37 mouse cellular contexts compared by ENCODE assay signal in the genomic region with DNA sequence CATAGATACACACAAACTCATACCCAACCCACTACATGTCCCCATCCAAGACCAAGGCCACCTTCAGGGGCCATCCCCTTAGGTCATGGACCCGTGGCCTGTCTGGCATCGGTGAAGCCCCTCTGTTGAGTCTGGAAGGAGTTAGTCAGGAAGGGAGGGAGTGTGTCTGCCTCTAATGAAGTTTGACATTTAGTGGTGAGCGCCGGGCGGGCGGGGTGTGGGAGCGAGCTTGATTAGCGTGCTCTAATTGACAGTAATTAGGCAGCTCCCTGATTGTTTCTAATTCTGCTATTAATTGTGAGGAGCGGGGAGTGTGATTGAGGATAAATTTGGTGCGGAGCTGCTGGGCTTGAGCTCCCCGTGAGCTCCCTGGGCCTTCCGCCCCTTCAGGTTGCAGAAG. TPM values are rescaled to one million over a fixed set of nuclear protein-coding genes. Genes with fewer than 3 reads are reported as not detected.
DNase-seq lines count a peak whose midpoint lies in the region; ATAC-seq and TF ChIP-seq lines count a peak whose summit lies in the region.
"Had no signal": no experiment of that assay in that cellular context is flagged by ENCODE, and none has a peak within 500 bp of the region (broad histone marks: within the 10 kb centered on the region; RNA-seq: fewer than 3 reads in every experiment).

No protein-coding gene starts in this region.

- peak; percentile 18; the same call in 1 of the 2 replicates for ATAC-seq in forebrain, embryonic 12.5 days (ENCODE audit: low FRiP score)
- no peak for ATAC-seq in forebrain, embryonic 11.5 days (replicated peaks; ENCODE audit: low FRiP score)
- no peak for ATAC-seq in hindbrain, postnatal 0 days
- ATAC-seq in hindbrain, embryonic 16.5 days: no peak
- no peak for ATAC-seq in neural tube, embryonic 13.5 days (ENCODE audit: low read depth)
- ATAC-seq in CD4-positive, CD25-positive, alpha-beta regulatory T cell, adult 4 months: no peak
- ATAC-seq: intestine, embryonic 15.5 days; midbrain, embryonic 15.5 days had no signal

- no peak for TF ChIP-seq POLR2A in brain, embryonic 14.5 days (IDR thresholded peaks at IDR 0.05; ENCODE audit: borderline replicate concordance, extremely low read depth, insufficient read depth, insufficient read length, poor library complexity, severe bottlenecking)

- H3K4me1 ChIP-seq in forebrain, embryonic 12.5 days: peaks cover 59% of the 10 kb centered on the region
- peaks cover 6% of the 10 kb centered on the region; the same call in 1 of the 2 replicates for H3K4me1 ChIP-seq in forebrain, embryonic 11.5 days (replicated peaks; ENCODE audit: control insufficient read depth, insufficient read depth, low read length)
- H3K4me1 ChIP-seq in hindbrain, postnatal 0 days (ENCODE audit: insufficient read depth, low read length): no peaks in the 10 kb centered on the region
- peaks cover 24% of the 10 kb centered on the region for H3K4me1 ChIP-seq in hindbrain, embryonic 16.5 days (ENCODE audit: control insufficient read depth, insufficient read depth, low read depth, low read length)
- H3K4me1 ChIP-seq in neural tube, embryonic 13.5 days (replicated peaks): peaks cover 82% of the 10 kb centered on the region
- H3K4me1 ChIP-seq: heart, embryonic 15.5 days; intestine, embryonic 15.5 days; limb, embryonic 15.5 days; liver, embryonic 13.5 days had no signal

- H3K9me3 ChIP-seq in forebrain, embryonic 12.5 days: no peaks in the 10 kb centered on the region
- H3K9me3 ChIP-seq in forebrain, embryonic 11.5 days (ENCODE audit: control insufficient read depth, low read length): no peaks in the 10 kb centered on the region
- no peaks in the 10 kb centered on the region for H3K9me3 ChIP-seq in hindbrain, postnatal 0 days (ENCODE audit: low read length)
- no peaks in the 10 kb centered on the region for H3K9me3 ChIP-seq in hindbrain, embryonic 16.5 days (ENCODE audit: control insufficient read depth, low read length)
- no peaks in the 10 kb centered on the region for H3K9me3 ChIP-seq in neural tube, embryonic 13.5 days
- H3K9me3 ChIP-seq: embryonic facial prominence, embryonic 12.5 days; heart, embryonic 10.5 days; heart, embryonic 15.5 days; hindbrain, embryonic 12.5 days; intestine, embryonic 15.5 days; limb, embryonic 10.5 days; limb, embryonic 15.5 days; liver, embryonic 13.5 days; midbrain, embryonic 15.5 days; neural tube, embryonic 12.5 days had no signal

- H3K27me3 ChIP-seq in forebrain, embryonic 12.5 days: peaks cover 57% of the 10 kb centered on the region
- H3K27me3 ChIP-seq in forebrain, embryonic 11.5 days (ENCODE audit: control insufficient read depth, insufficient read depth, low read length): no peaks in the 10 kb centered on the region; the same call in 1 of the 2 replicates
- no peaks in the 10 kb centered on the region for H3K27me3 ChIP-seq in hindbrain, postnatal 0 days (ENCODE audit: insufficient read depth, low read length)
- no peaks in the 10 kb centered on the region; the same call in 1 of the 2 replicates for H3K27me3 ChIP-seq in hindbrain, embryonic 16.5 days (replicated peaks; ENCODE audit: control insufficient read depth, insufficient read depth, low read length)
- no peaks in the 10 kb centered on the region for H3K27me3 ChIP-seq in neural tube, embryonic 13.5 days
- H3K27me3 ChIP-seq: hindbrain, embryonic 12.5 days; intestine, embryonic 15.5 days; liver, embryonic 13.5 days; midbrain, embryonic 15.5 days; neural tube, embryonic 12.5 days had no signal

- H3K27ac ChIP-seq in forebrain, embryonic 12.5 days: peak overlapping the region; percentile 61
- H3K27ac ChIP-seq in forebrain, embryonic 11.5 days (ENCODE audit: low read depth, low read length): no peak overlapping the region
- H3K27ac ChIP-seq in hindbrain, postnatal 0 days: no peak overlapping the region
- H3K27ac ChIP-seq in hindbrain, embryonic 16.5 days (ENCODE audit: low read depth, low read length): no peak overlapping the region
- H3K27ac ChIP-seq in neural tube, embryonic 13.5 days (replicated peaks): peak overlapping the region; percentile 84; the same call in 1 of the 2 replicates
- H3K27ac ChIP-seq: embryonic facial prominence, embryonic 12.5 days; heart, embryonic 15.5 days; intestine, embryonic 15.5 days; limb, embryonic 10.5 days; limb, embryonic 15.5 days; liver, embryonic 13.5 days; macrophage; midbrain, embryonic 15.5 days had no signal

- H3K36me3 ChIP-seq in forebrain, embryonic 12.5 days (replicated peaks): peaks cover 78% of the 10 kb centered on the region
- H3K36me3 ChIP-seq in forebrain, embryonic 11.5 days (ENCODE audit: control insufficient read depth, insufficient read depth, low read length): peaks cover 3% of the 10 kb centered on the region; the same call in 1 of the 2 replicates
- peaks cover 46% of the 10 kb centered on the region; the same call in 1 of the 2 replicates for H3K36me3 ChIP-seq in hindbrain, postnatal 0 days (ENCODE audit: insufficient read depth, low read length)
- peaks cover 38% of the 10 kb centered on the region for H3K36me3 ChIP-seq in hindbrain, embryonic 16.5 days (ENCODE audit: control insufficient read depth, insufficient read depth, low read length)
- peaks cover 88% of the 10 kb centered on the region for H3K36me3 ChIP-seq in neural tube, embryonic 13.5 days

- TF ChIP-seq CTCF in hindbrain, postnatal 0 days (IDR thresholded peaks at IDR 0.05; ENCODE audit: low read depth): no peak
- TF ChIP-seq CTCF in brain, embryonic 14.5 days (IDR thresholded peaks at IDR 0.05; ENCODE audit: borderline replicate concordance, extremely low read depth, insufficient read depth, insufficient read length): no peak

- DNase-seq in forebrain, embryonic 11.5 days (ENCODE audit: low spot score): no peak
- DNase-seq in hindbrain, postnatal 0 days (ENCODE audit: low spot score): peak; percentile 48
- DNase-seq in brain, embryonic 14.5 days (ENCODE audit: low read depth): peak; percentile 86
- DNase-seq in adrenal gland, postnatal 36 days: no peak
- DNase-seq: cerebellum, adult 8-10 months; embryo, embryonic 11 days; gastrocnemius, postnatal 10 days; kidney, adult 2 months; kidney, postnatal 36 days; layer of hippocampus, postnatal 36 days; liver, embryonic 13.5 days; lung, adult 18-20 months; lung, postnatal 10 days; right cerebral cortex, adult 18-20 months; spleen, adult 18-20 months; thymus, adult 18-20 months; thymus, postnatal 25 days had no signal

- WGBS in forebrain, embryonic 12.5 days: 41% methylated on average over 12 of the region's 12 CpGs
- WGBS in forebrain, embryonic 11.5 days: 54% methylated on average over 12 of the region's 12 CpGs
- WGBS in hindbrain, postnatal 0 days: 55% methylated on average over 12 of the region's 12 CpGs
- WGBS in hindbrain, embryonic 16.5 days: 48% methylated on average over 12 of the region's 12 CpGs
- WGBS in neural tube, embryonic 13.5 days: 51% methylated on average over 12 of the region's 12 CpGs

- H3K9ac ChIP-seq in forebrain, embryonic 12.5 days: no peak overlapping the region
- H3K9ac ChIP-seq in forebrain, embryonic 11.5 days (ENCODE audit: low read length): no peak overlapping the region
- H3K9ac ChIP-seq in hindbrain, postnatal 0 days (replicated peaks; ENCODE audit: low read length): no peak overlapping the region
- H3K9ac ChIP-seq in hindbrain, embryonic 16.5 days (ENCODE audit: low read depth, low read length): no peak overlapping the region
- peak overlapping the region; percentile 31; the same call in 1 of the 2 replicates for H3K9ac ChIP-seq in neural tube, embryonic 13.5 days
- H3K9ac ChIP-seq: embryonic facial prominence, embryonic 12.5 days; heart, embryonic 15.5 days; hindbrain, embryonic 12.5 days; intestine, embryonic 15.5 days; limb, embryonic 15.5 days; liver, embryonic 13.5 days; midbrain, embryonic 15.5 days; neural tube, embryonic 12.5 days had no signal

- no peak overlapping the region for H3K4me2 ChIP-seq in forebrain, embryonic 12.5 days
- no peak overlapping the region for H3K4me2 ChIP-seq in forebrain, embryonic 11.5 days (ENCODE audit: low read depth, low read length, severe bottlenecking)
- no peak overlapping the region for H3K4me2 ChIP-seq in hindbrain, postnatal 0 days (ENCODE audit: low read depth, low read length)
- H3K4me2 ChIP-seq in hindbrain, embryonic 16.5 days (ENCODE audit: low read length): no peak overlapping the region
- no peak overlapping the region for H3K4me2 ChIP-seq in neural tube, embryonic 13.5 days
- H3K4me2 ChIP-seq: embryonic facial prominence, embryonic 12.5 days; heart, embryonic 15.5 days; hindbrain, embryonic 12.5 days; intestine, embryonic 15.5 days; limb, embryonic 15.5 days; liver, embryonic 13.5 days; midbrain, embryonic 15.5 days; neural tube, embryonic 12.5 days had no signal

- no peak overlapping the region for H3K4me3 ChIP-seq in forebrain, embryonic 12.5 days (replicated peaks)
- no peak overlapping the region for H3K4me3 ChIP-seq in forebrain, embryonic 11.5 days (ENCODE audit: low read depth, low read length)
- H3K4me3 ChIP-seq in hindbrain, postnatal 0 days (ENCODE audit: low read length): no peak overlapping the region
- H3K4me3 ChIP-seq in hindbrain, embryonic 16.5 days (ENCODE audit: low read length): no peak overlapping the region
- H3K4me3 ChIP-seq in neural tube, embryonic 13.5 days: no peak overlapping the region
- H3K4me3 ChIP-seq: embryonic facial prominence, embryonic 12.5 days; heart, embryonic 10.5 days; heart, embryonic 15.5 days; hindbrain, embryonic 12.5 days; intestine, embryonic 15.5 days; limb, embryonic 10.5 days; limb, embryonic 15.5 days; liver, embryonic 13.5 days; midbrain, embryonic 15.5 days; neural tube, embryonic 12.5 days had no signal

RNA-seq across cellular contexts. Expression of a gene that starts 29.5 kb away (rescaled TPM):
- polyA plus RNA-seq in forebrain, embryonic 12.5 days (2016; fragmentation: Nextera tagmentation; extraction: Ambion mirVana): 1.1 and 1.2 TPM in 2 replicates
- polyA plus RNA-seq in forebrain, embryonic 11.5 days (2014; fragmentation: Nextera tagmentation; extraction: Ambion mirVana): 0.64 and 0.79 TPM in 2 replicates
- total RNA-seq in hindbrain, postnatal 0 days (2014; rRNA removed): 6.5 and 11.3 TPM in 2 replicates
- polyA plus RNA-seq in hindbrain, postnatal 0 days (2015; fragmentation: Nextera tagmentation; extraction: Ambion mirVana): 4.1 and 4.4 TPM in 2 replicates
- polyA plus RNA-seq in hindbrain, embryonic 16.5 days (2015; fragmentation: Nextera tagmentation; extraction: Ambion mirVana): 2.3 and 3.0 TPM in 2 replicates
- 2.2 and 5.0 TPM in 2 replicates for polyA plus RNA-seq in brain, embryonic 14.5 days (2012; rRNA removed)
- polyA plus RNA-seq in neural tube, embryonic 13.5 days (2015; fragmentation: Nextera tagmentation; extraction: Ambion mirVana): 11.2 and 16.1 TPM in 2 replicates
- total RNA-seq in adrenal gland, postnatal 36 days (2021): not detected
- polyA plus RNA-seq in CD4-positive, CD25-positive, alpha-beta regulatory T cell, adult 4 months (2017; shearing (Covaris generic)): not detected
- total RNA-seq: adrenal gland, adult 18-20 months; gastrocnemius, postnatal 10 days; granulocyte monocyte progenitor cell, adult 5-6 weeks; heart, postnatal 25 days; layer of hippocampus, postnatal 36 days; megakaryocyte-erythroid progenitor cell, adult 5-6 weeks had no signal
- polyA plus RNA-seq: heart, embryonic 10.5 days; heart, embryonic 15.5 days; kidney, embryonic 16.5 days; limb, embryonic 10.5 days; macrophage; stomach, embryonic 16.5 days had no signal

RNA-seq across cellular contexts. Expression of a gene that starts 43.3 kb away (rescaled TPM):
- polyA plus RNA-seq in forebrain, embryonic 12.5 days (2016; fragmentation: Nextera tagmentation; extraction: Ambion mirVana): 0.10 TPM in 1 of 2 replicates, not detected in the other
- polyA plus RNA-seq in forebrain, embryonic 11.5 days (2014; fragmentation: Nextera tagmentation; extraction: Ambion mirVana): 0.11 TPM in 1 of 2 replicates, not detected in the other
- total RNA-seq in hindbrain, postnatal 0 days (2014; rRNA removed): 0.10 TPM in 1 of 2 replicates, not detected in the other
- polyA plus RNA-seq in hindbrain, postnatal 0 days (2015; fragmentation: Nextera tagmentation; extraction: Ambion mirVana): 0.16 and 0.21 TPM in 2 replicates
- 0.18 and 0.21 TPM in 2 replicates for polyA plus RNA-seq in hindbrain, embryonic 16.5 days (2015; fragmentation: Nextera tagmentation; extraction: Ambion mirVana)
- 0.33 and 0.54 TPM in 2 replicates for polyA plus RNA-seq in brain, embryonic 14.5 days (2012; rRNA removed)
- 0.15 and 0.25 TPM in 2 replicates for polyA plus RNA-seq in neural tube, embryonic 13.5 days (2015; fragmentation: Nextera tagmentation; extraction: Ambion mirVana)
- total RNA-seq in adrenal gland, postnatal 36 days (2021): under 1 TPM in 1 of 2 experiments, not detected in 1; 0.49 TPM
- polyA plus RNA-seq in CD4-positive, CD25-positive, alpha-beta regulatory T cell, adult 4 months (2017; shearing (Covaris generic)): not detected
- total RNA-seq: granulocyte monocyte progenitor cell, adult 5-6 weeks; megakaryocyte-erythroid progenitor cell, adult 5-6 weeks had no signal

RNA-seq across cellular contexts. Expression of a gene that starts 45.5 kb away (rescaled TPM):
- 41.1 and 61.2 TPM in 2 replicates for polyA plus RNA-seq in forebrain, embryonic 12.5 days (2016; fragmentation: Nextera tagmentation; extraction: Ambion mirVana)
- 52.7 and 67.0 TPM in 2 replicates for polyA plus RNA-seq in forebrain, embryonic 11.5 days (2014; fragmentation: Nextera tagmentation; extraction: Ambion mirVana)
- total RNA-seq in hindbrain, postnatal 0 days (2014; rRNA removed): 277 and 287 TPM in 2 replicates
- polyA plus RNA-seq in hindbrain, postnatal 0 days (2015; fragmentation: Nextera tagmentation; extraction: Ambion mirVana): 112 and 121 TPM in 2 replicates
- polyA plus RNA-seq in hindbrain, embryonic 16.5 days (2015; fragmentation: Nextera tagmentation; extraction: Ambion mirVana): 46.4 and 47.7 TPM in 2 replicates
- 176 and 244 TPM in 2 replicates for polyA plus RNA-seq in brain, embryonic 14.5 days (2012; rRNA removed)
- polyA plus RNA-seq in neural tube, embryonic 13.5 days (2015; fragmentation: Nextera tagmentation; extraction: Ambion mirVana): 64.6 and 80.9 TPM in 2 replicates
- 10 to 100 TPM; 83.0 to 83.1 TPM for total RNA-seq in adrenal gland, postnatal 36 days (2021)
- 1 to 10 TPM; 5.5 to 8.6 TPM for polyA plus RNA-seq in CD4-positive, CD25-positive, alpha-beta regulatory T cell, adult 4 months (2017; shearing (Covaris generic))

RNA-seq across cellular contexts. Expression of a gene that starts 49.9 kb away (rescaled TPM):
- polyA plus RNA-seq in forebrain, embryonic 12.5 days (2016; fragmentation: Nextera tagmentation; extraction: Ambion mirVana): 28.6 and 30.7 TPM in 2 replicates
- 30.2 and 31.8 TPM in 2 replicates for polyA plus RNA-seq in forebrain, embryonic 11.5 days (2014; fragmentation: Nextera tagmentation; extraction: Ambion mirVana)
- total RNA-seq in hindbrain, postnatal 0 days (2014; rRNA removed): 74.6 and 78.4 TPM in 2 replicates
- 50.0 and 51.2 TPM in 2 replicates for polyA plus RNA-seq in hindbrain, postnatal 0 days (2015; fragmentation: Nextera tagmentation; extraction: Ambion mirVana)
- 61.7 and 63.1 TPM in 2 replicates for polyA plus RNA-seq in hindbrain, embryonic 16.5 days (2015; fragmentation: Nextera tagmentation; extraction: Ambion mirVana)
- 60.7 and 67.7 TPM in 2 replicates for polyA plus RNA-seq in brain, embryonic 14.5 days (2012; rRNA removed)
- polyA plus RNA-seq in neural tube, embryonic 13.5 days (2015; fragmentation: Nextera tagmentation; extraction: Ambion mirVana): 51.2 TPM in 2 replicates
- 10 to 100 TPM; 11.0 to 16.2 TPM for total RNA-seq in adrenal gland, postnatal 36 days (2021)
- 10 to 100 TPM; 72.9 to 95.2 TPM for polyA plus RNA-seq in CD4-positive, CD25-positive, alpha-beta regulatory T cell, adult 4 months (2017; shearing (Covaris generic))

RNA-seq across cellular contexts. Expression of a gene that starts 52.4 kb away (rescaled TPM):
- polyA plus RNA-seq in forebrain, embryonic 12.5 days (2016; fragmentation: Nextera tagmentation; extraction: Ambion mirVana): 97.1 and 102 TPM in 2 replicates
- 104 and 116 TPM in 2 replicates for polyA plus RNA-seq in forebrain, embryonic 11.5 days (2014; fragmentation: Nextera tagmentation; extraction: Ambion mirVana)
- 200 and 203 TPM in 2 replicates for total RNA-seq in hindbrain, postnatal 0 days (2014; rRNA removed)
- 99.2 and 101 TPM in 2 replicates for polyA plus RNA-seq in hindbrain, postnatal 0 days (2015; fragmentation: Nextera tagmentation; extraction: Ambion mirVana)
- polyA plus RNA-seq in hindbrain, embryonic 16.5 days (2015; fragmentation: Nextera tagmentation; extraction: Ambion mirVana): 106 and 107 TPM in 2 replicates
- polyA plus RNA-seq in brain, embryonic 14.5 days (2012; rRNA removed): 152 and 248 TPM in 2 replicates
- 89.4 and 102 TPM in 2 replicates for polyA plus RNA-seq in neural tube, embryonic 13.5 days (2015; fragmentation: Nextera tagmentation; extraction: Ambion mirVana)
- total RNA-seq in adrenal gland, postnatal 36 days (2021): 10 to 100 TPM; 89.8 to 91.1 TPM
- 10 to 100 TPM; 53.4 to 57.0 TPM for polyA plus RNA-seq in CD4-positive, CD25-positive, alpha-beta regulatory T cell, adult 4 months (2017; shearing (Covaris generic))

Comparison
In these comparisons a context has a peak if more than half of its experiments do, and no peak if none do; other contexts are left out.
1. H3K27ac ChIP-seq: peak in forebrain, embryonic 12.5 days (single experiment) and neural tube, embryonic 13.5 days (single experiment); none in forebrain, embryonic 11.5 days (single experiment), hindbrain, postnatal 0 days (single experiment) and hindbrain, embryonic 16.5 days (single experiment).
2. DNase-seq: peak in hindbrain, postnatal 0 days (single experiment) and brain, embryonic 14.5 days (single experiment); none in forebrain, embryonic 11.5 days (single experiment) and adrenal gland, postnatal 36 days (0 of 2).